Mouse (Mus musculus) heart, adult 2 months (tissue): ENCODE data around the gene Prpsap1. TPM values are rescaled to one million over a fixed set of nuclear protein-coding genes. Genes with fewer than 3 reads are reported as not detected.

Source experiments
- DNase-seq, 2 experiments: peaks; one replicate each; pipeline ENCODE4 v3.0.0; 2021
- H3K27ac ChIP-seq: fragments of 200-600 bp; 2 replicates; pipeline ENCODE4 v1.8.1; 2022
- H3K27me3 ChIP-seq: fragments of 200-500 bp; 2 replicates; pipeline ENCODE4 v1.6.1; 2012; ENCODE audit warnings: mild to moderate bottlenecking, low read length, inconsistent platforms, mixed read lengths; ENCODE audit not compliant: control insufficient read depth, insufficient read depth
- H3K36me3 ChIP-seq: fragments of 200-500 bp; 2 replicates; pipeline ENCODE4 v1.6.1; 2012; ENCODE audit warnings: low read length, inconsistent platforms; ENCODE audit not compliant: control insufficient read depth, insufficient read depth
- H3K4me1 ChIP-seq: fragments of 200-500 bp; 2 replicates; pipeline ENCODE4 v1.6.1; 2011; ENCODE audit warnings: low read length; ENCODE audit not compliant: control insufficient read depth, insufficient read depth
- H3K4me3 ChIP-seq: fragments of 200-600 bp; 2 replicates; pipeline ENCODE4 v1.8.1; 2022
- H3K79me2 ChIP-seq: fragments of 200-500 bp; replicated peaks from 2 replicates; pipeline ENCODE4 v1.6.1; 2012; ENCODE audit warnings: mild to moderate bottlenecking, inconsistent platforms, low read length, moderate library complexity, mixed read lengths; ENCODE audit not compliant: control insufficient read depth, insufficient read depth
- H3K9ac ChIP-seq: fragments of 200-500 bp; 2 replicates; pipeline ENCODE4 v1.6.1; 2012; ENCODE audit warnings: low read depth, mild to moderate bottlenecking, control low read depth, inconsistent platforms, low read length, mixed read lengths
- CTCF ChIP-seq: fragments of 200-600 bp; IDR thresholded peaks from 2 replicates; pipeline ENCODE4 v1.8.1; 2022; ENCODE audit warnings: antibody characterized with exemption, mild to moderate bottlenecking, moderate library complexity
- EP300 ChIP-seq: fragments of 200-500 bp; IDR thresholded peaks from 2 replicates; pipeline ENCODE4 v1.6.1; 2011; ENCODE audit warnings: low read depth, low read length, control low read depth; ENCODE audit not compliant: insufficient read depth
- POLR2A ChIP-seq: fragments of 200-500 bp; IDR thresholded peaks from 2 replicates; pipeline ENCODE4 v1.6.1; 2011; ENCODE audit warnings: mild to moderate bottlenecking, low read depth, low read length, control low read depth; ENCODE audit not compliant: insufficient read depth
- WGBS: fragments of 180-500 bp; shearing (Covaris S2); methylation state at CpG from one replicate; pipeline ENCODE4 v1.1.7; 2018; 5-methylcytosine and 5-hydroxymethylcytosine counted together
- intact Hi-C: fragments of 180-260 bp; cut with DNase I; formaldehyde crosslinking; loops from one replicate; pipeline ENCODE4 v1.15.1; 2025
- polyA plus RNA-seq: library from polyadenylated mRNA; depleted of rRNA; stranded (reverse); fragments of >200 nt; gene quantifications from 2 replicates; pipeline ENCODE4 v1.2.3, GENCODE M21; 2012
- total RNA-seq, 2 experiments: library from RNA; stranded (reverse); gene quantifications; 2 replicates each; pipeline ENCODE4 v1.2.3; 2021

Prpsap1 gene
- total and polyA plus RNA-seq, 3 experiments, result 28.9 to 37.3 (median 30.0) TPM

GRCm38 (mm10) chr11:116501005-116501746 is 7.2 kb upstream of the Prpsap1 start:
- TF ChIP-seq CTCF, result peak; percentile 69
- TF ChIP-seq EP300, result 0 out of 2 replicates have a peak, but pooled peaks have one; percentile 67
- no peak for TF ChIP-seq POLR2A
- peak; percentile 28 to 37 for DNase-seq
- Histone ChIP-seq H3K4me1 (peaks cover 2% of the 10 kb centered on the region; the same call in 1 of the 2 replicates), H3K27me3 (no peaks in the 10 kb centered on the region), H3K9ac (no peak overlapping the region), H3K36me3 (no peaks in the 10 kb centered on the region), H3K4me3 (no peak overlapping the region), H3K27ac (no peak overlapping the region), H3K79me2 (no peaks in the 10 kb centered on the region)
- intact Hi-C loops, result loop anchor here (1.0 kb wide), 2 partner anchors 17 to 33 kb away; no protein-coding TSS in a partner anchor
- 16% methylated on average over 7 of the region's 7 CpGs for WGBS

DNA sequence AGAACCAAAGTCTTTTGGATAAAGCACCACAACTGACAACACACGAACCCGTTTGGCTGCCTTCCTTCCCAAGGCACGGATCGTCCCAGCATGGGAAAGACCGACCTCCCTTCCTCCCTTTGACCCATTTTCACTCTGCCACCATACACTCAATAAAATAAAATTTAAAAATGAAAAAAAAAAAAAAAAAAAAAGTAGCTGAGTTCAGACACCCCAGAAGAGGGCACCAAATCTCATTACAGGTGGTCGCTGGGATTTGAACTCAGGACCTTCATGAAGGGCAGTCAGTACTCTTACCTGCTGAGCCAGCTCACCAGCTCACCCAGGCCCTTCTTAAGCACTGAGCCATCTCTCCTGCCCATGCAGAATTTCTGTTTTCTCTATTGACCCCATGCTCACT is 5.0 kb upstream of the Prpsap1 start:
- Histone ChIP-seq H3K4me1 (peaks cover 4% of the 10 kb centered on the region; the same call in 1 of the 2 replicates), H3K27ac (no peak overlapping the region), H3K79me2 (no peaks in the 10 kb centered on the region), H3K27me3 (no peaks in the 10 kb centered on the region), H3K9ac (no peak overlapping the region), H3K4me3 (no peak overlapping the region), H3K36me3 (no peaks in the 10 kb centered on the region)
- 49% methylated on average over 6 of the region's 6 CpGs for WGBS
- TF ChIP-seq POLR2A (no peak), EP300 (no peak), CTCF (no peak)
- DNase-seq, result no peak
- intact Hi-C loops, result loop anchor here (10.0 kb wide), 1 partner anchor 316 kb away; no protein-coding TSS in a partner anchor

GRCm38 (mm10) chr11:116498596-116498995 is 4.6 kb upstream of the Prpsap1 start:
- Histone ChIP-seq H3K9ac (no peak overlapping the region), H3K36me3 (no peaks in the 10 kb centered on the region)

GRCm38 (mm10) chr11:116497313-116497712 is 3.3 kb upstream of the Prpsap1 start:
- TF ChIP-seq CTCF (no peak), POLR2A (no peak), EP300 (no peak)
- intact Hi-C loops, result loop anchor here (10.0 kb wide), 1 partner anchor 317 kb away; no protein-coding TSS in a partner anchor
- WGBS, result 62% methylated on average over 4 of the region's 4 CpGs
- DNase-seq, result no peak
- no peaks in the 10 kb centered on the region for H3K79me2 ChIP-seq
- H3K27me3 ChIP-seq, result no peaks in the 10 kb centered on the region
- no peak overlapping the region for H3K27ac ChIP-seq
- H3K4me3 ChIP-seq, result no peak overlapping the region
- H3K36me3 ChIP-seq, result no peaks in the 10 kb centered on the region
- no peak overlapping the region for H3K9ac ChIP-seq
- H3K4me1 ChIP-seq, result peaks cover 4% of the 10 kb centered on the region; the same call in 1 of the 2 replicates

More at GRCm38 (mm10) chr11:116498596-116498995, 4.6 kb upstream of the Prpsap1 start:
- Histone ChIP-seq H3K27me3 (no peaks in the 10 kb centered on the region), H3K4me3 (no peak overlapping the region), H3K27ac (no peak overlapping the region), H3K79me2 (no peaks in the 10 kb centered on the region), H3K4me1 (peaks cover 4% of the 10 kb centered on the region; the same call in 1 of the 2 replicates)
- intact Hi-C loops, result loop anchor here (10.0 kb wide), 1 partner anchor 316 kb away; no protein-coding TSS in a partner anchor
- DNase-seq, result no peak
- TF ChIP-seq EP300 (no peak), POLR2A (no peak), CTCF (no peak)
- 18% methylated on average over 34 of the region's 34 CpGs for WGBS

DNA sequence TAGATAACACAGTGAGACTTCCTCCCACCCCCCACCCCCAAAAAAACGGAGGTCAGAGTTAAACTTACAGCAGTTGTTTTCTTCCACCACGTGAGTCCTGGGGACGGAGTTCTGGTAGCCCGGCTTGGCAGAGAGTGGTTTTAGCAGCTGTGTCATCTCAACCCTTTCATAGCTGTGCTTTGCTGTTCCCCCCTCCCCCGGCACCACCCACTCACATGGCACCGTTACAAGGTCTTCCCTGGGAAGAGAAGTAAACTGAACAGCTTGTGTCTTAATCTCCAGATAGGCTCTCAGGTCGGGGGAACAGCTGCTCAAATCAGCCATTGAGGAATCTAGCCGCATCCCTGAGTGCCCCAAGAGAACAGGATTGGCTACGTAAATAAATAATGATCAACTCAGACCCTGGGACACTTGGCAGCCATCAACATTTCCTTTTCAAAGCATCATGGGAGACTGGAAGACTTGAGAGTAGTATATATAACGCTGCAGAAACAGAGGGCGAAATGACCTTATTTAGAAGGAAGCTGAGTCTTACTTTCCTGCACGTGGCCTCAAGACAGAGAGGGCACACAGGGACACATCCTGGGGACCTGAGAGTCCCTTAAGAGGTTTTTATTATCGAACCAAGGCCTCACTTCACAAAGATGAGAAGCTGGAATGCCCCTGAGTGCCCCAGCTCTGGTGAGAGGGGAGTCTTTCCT is 622 bp upstream of the Prpsap1 start:
- no peaks in the 10 kb centered on the region for H3K27me3 ChIP-seq
- no peak overlapping the region for H3K9ac ChIP-seq
- no peaks in the 10 kb centered on the region for H3K79me2 ChIP-seq
- TF ChIP-seq CTCF (no peak), EP300 (no peak), POLR2A (no peak)
- peak overlapping the region; percentile 51 for H3K27ac ChIP-seq
- intact Hi-C loops, result loop anchor here (5.0 to 10.0 kb wide), 3 partner anchors 38 to 320 kb away; partner anchors contain the start of genes Rhbdf2 and Sphk1
- WGBS, result 42% methylated on average over 13 of the region's 13 CpGs
- no peaks in the 10 kb centered on the region for H3K36me3 ChIP-seq
- H3K4me3 ChIP-seq, result no peak overlapping the region
- peak; percentile 80 to 83 for DNase-seq
- peaks cover 4% of the 10 kb centered on the region for H3K4me1 ChIP-seq
